Mouse (Mus musculus) cerebral cortex, adult 2 months (tissue): ENCODE data around the gene Cubn.

Experiments used
- WGBS: fragments of 180-500 bp; shearing (Covaris S2); methylation state at CpG from one replicate; pipeline ENCODE4 v1.1.7; 2018; 5-methylcytosine and 5-hydroxymethylcytosine counted together

Gene Cubn

DNA sequence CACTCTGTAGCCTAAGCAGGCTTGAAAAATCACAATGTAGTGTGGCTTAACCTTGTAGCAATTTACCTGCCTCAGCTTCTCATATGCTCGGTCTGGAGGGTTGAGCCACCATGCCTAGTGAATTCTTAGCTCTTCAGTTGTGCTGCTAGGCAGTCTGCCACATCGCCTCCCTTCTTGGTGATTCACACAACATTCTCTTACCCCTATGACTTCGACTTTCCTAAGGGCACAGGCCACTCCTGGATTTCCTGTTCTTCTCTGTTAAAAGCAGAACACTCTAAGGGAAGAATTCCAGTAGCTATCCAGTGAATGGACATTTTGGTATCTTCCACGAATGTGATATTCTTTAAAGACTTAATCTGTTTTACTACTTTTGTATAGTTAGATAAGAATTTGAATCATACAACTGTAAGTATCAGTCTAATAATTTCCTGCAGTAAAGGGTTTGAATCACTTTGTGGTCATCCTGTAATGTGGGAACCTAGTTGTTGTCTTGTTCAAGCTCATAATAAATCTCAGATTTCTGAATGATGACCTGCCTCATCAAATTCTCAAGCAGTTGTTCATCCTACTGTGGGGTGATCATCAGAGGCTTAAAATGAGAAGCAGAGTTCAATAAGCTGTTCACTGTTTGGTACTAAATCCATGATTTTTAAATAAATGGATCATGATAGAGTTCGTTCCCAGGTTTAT lies 86.5 kb downstream of the Cubn start:
- 80% methylated on average over 5 of the region's 5 CpGs for WGBS

- 92% methylated on average over 6 of the region's 6 CpGs for WGBS
Measured at GRCm38 (mm10) chr2:13400831-13401230, 90.8 kb downstream of the Cubn start.

DNA sequence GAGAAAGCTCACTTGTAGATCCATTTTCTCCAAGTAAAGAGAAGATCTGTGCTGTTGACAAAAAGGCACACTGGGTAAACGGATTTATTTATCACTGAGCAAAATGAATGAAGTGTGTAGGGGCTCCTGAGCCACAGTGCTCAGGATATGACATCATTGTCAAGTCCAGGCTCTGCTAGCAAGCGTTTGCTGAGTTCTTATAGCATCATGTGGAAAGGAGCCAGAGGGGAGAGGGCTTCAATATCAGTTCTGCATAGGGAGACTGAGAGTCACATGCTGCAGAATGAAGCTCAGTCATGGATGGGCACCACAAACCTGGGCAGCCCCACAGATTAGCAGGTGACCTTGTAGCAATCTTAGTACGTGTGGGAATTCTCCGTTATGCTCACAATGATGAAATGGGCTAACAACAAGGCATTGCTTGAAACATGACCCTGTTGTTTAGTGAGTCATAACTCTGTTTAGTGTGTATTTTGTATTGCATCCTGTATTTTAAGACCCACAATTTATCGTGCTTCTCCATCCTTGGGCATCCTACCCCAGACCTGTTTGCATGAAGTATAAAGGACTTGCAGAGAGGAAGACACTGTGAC lies 92.0 kb downstream of the Cubn start:
- WGBS = 72% methylated on average over 5 of the region's 5 CpGs

DNA sequence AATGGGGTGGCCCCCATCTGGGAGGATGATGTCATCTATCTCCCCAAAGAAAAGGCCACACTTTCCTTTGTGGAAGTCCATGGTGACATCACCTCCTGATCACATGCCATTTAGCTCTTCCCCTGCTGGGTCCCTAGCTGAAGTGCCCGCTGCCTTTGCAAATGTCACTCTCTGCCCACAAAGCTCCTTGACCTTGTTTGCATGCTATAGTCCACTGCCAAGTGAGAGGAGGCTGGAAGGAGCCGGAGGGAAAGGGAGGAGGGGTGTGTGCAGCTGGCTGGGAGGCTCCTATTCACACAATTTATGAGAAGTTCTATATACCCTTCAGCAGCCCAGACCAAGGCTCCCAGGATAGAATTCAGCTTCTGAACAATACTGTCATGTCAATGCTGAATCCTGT lies 92.7 kb downstream of the Cubn start:
- WGBS = 47% methylated on average over 2 of the region's 2 CpGs

DNA sequence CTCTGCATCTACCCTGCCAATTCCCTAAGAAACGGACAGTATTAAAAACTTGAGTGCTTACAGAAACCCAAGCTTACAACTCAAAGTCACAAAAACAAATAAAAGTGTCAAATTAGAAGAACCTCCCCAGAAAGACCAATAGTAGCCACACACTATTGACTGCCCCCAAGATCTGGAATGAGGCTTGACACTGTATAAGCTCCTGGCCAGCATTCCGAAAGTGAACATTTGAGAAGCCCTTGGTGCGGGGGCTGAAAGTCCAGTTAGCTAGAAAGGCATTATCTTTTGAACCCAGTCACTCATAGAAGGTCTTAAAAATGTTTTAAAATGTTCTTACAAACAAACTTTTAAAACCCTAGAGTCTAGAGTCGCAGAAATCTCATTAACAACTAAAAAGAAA lies 93.1 kb downstream of the Cubn start:
- WGBS = 68% methylated on average over 4 of the region's 4 CpGs

- WGBS = 23% methylated on average over 3 of the region's 3 CpGs
Measured at GRCm38 (mm10) chr2:13396124-13396540, 95.5 kb downstream of the Cubn start.

DNA sequence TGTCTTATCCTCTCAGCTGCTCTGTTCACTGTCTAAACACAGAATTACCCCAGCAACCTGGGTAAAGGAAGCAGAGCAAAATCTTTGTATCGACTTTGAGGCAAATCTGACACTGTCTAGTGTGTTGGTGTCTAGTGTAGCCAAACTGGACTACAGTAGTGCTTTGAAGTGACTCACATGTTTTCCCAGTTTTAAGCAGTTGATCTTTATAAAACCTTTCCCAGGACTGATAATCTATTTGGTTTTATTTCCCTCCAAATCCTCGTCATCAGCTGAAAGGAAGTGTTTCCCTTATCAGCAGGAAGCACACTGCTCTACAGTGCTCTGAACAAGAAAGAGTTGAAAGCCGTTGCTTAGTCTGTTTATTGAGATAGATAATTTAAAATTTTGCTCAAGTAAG lies 100.6 kb downstream of the Cubn start:
- 63% methylated on average over 3 of the region's 3 CpGs for WGBS

- 75% methylated on average over 5 of the region's 5 CpGs for WGBS
Measured at GRCm38 (mm10) chr2:13386631-13387030, 105.0 kb downstream of the Cubn start.

- WGBS = 46% methylated on average over 3 of the region's 3 CpGs
Measured at GRCm38 (mm10) chr2:13385542-13386345, 105.9 kb downstream of the Cubn start.

DNA sequence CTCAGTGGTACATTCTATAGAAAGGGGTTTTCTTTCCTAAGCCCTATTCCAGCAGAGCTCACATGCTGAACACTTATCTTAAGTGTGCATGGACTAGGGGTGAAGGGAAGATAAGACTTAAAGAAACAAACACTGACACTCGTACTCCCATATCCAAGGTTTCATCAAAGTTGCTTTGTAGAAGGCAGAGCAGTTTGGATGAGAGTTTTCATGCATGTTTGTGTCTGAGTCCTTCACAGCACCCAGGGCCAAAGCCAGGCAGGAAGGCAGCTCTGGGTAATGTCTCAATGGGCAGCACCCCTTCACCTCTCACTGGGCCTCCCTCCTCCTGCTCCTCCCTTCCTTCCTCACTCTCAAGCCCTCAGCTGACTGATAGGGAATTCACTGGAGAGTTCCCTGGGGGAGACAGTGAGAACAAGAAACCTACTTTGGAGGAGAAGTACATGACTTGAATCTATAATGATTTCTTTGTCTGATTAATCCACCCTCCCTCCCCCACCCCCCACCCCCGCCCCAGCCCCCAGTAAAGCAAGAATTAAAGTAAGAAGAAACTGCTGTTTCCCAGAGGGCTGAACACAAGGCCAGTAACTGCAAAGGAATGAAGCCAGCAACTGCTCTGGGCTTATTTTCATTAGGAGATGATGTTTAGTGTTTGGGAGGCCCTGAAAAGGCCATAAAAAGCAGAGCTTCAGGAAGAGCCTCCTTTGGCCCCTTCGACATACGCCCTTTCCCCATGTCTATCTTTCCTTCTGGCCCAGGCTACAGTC lies 106.7 kb downstream of the Cubn start:
- 58% methylated on average over 4 of the region's 4 CpGs for WGBS

DNA sequence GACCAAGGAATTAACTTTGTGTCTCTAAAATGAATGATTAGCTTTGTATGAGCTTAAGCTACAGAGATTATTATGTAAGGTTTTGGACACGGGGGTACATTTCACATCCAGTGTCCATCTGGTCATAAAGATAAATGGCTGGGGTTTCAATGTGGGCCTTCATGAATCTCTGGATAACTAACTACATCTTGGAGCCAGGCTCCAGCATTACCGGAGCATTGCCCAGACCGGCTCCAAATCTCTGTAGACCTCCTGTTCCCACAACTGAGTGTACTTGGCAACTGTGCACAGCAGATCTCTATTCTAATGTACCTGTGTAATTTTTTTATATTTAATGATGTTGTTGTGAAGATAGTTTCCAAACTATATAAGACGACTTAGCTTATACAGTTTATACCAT lies 115.4 kb downstream of the Cubn start:
- WGBS = 83% methylated on average over 4 of the region's 4 CpGs

GRCm38 (mm10) chr2:13373291-13373690 lies 118.3 kb downstream of the Cubn start:
- 91% methylated on average over 1 of the region's 1 CpGs for WGBS

GRCm38 (mm10) chr2:13372825-13373224 lies 118.8 kb downstream of the Cubn start:
- WGBS = 85% methylated on average over 3 of the region's 3 CpGs

GRCm38 (mm10) chr2:13372256-13372824 lies 119.3 kb downstream of the Cubn start:
- 40% methylated on average over 5 of the region's 5 CpGs for WGBS

DNA sequence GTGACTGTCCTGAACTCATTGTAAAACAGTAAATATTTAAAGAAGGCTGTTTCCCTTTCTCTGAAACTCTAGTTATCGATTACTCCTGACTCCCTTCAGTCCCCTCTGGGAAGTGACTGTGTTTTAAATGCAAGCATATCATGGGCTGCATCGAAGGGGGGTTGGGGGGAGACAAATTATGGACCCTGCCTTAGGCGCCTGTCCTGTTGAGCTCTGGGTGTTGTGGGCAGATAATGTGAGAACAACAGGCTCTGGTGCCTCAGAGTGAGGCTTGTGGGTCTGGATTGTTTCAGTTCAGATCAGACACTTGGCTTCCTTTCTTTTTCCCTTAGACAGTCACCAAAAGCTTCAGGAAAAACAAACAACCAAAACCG lies 119.8 kb downstream of the Cubn start:
- WGBS = 38% methylated on average over 4 of the region's 4 CpGs

GRCm38 (mm10) chr2:13371072-13371796 lies 120.4 kb downstream of the Cubn start:
- 84% methylated on average over 10 of the region's 10 CpGs for WGBS

DNA sequence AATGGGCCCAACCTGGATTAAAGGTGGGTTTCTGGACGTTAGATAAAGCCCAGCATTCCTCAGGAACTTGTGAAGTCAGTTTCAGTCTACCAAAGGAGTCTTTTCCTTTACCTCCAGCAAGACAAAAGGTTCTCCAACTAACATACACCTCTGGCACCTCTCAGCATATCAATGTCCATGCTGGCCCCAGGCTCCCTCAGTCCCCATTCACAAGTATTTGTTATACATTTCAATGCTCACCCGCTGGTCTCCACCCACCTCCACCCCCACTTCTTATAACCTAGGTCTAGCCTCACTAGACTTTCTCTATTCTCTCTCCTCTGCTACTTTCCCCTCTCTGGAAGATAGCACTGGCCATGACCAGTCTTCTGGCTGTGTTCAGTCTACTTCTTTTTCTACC lies 121.1 kb downstream of the Cubn start:
- WGBS = 88% methylated on average over 2 of the region's 2 CpGs

DNA sequence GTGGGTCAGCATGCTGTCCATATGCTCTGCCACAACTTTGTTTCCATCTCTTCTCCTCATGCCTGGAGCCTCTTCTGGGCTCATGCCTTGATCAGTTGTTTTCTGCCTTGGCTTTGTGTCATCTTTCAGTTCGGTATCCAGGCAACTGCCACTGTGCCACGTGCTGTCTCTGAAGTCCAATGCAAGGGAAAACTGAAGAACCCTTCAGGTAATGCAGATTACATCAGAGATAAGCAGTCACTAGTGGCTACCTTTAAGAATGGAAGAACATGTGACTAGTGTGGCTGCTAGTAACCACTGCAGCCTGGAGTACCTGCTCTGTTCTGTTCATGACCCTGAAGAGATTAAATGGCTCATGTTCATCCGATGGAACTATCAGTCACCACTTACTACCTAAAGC lies 123.1 kb downstream of the Cubn start:
- 55% methylated on average over 3 of the region's 3 CpGs for WGBS

DNA sequence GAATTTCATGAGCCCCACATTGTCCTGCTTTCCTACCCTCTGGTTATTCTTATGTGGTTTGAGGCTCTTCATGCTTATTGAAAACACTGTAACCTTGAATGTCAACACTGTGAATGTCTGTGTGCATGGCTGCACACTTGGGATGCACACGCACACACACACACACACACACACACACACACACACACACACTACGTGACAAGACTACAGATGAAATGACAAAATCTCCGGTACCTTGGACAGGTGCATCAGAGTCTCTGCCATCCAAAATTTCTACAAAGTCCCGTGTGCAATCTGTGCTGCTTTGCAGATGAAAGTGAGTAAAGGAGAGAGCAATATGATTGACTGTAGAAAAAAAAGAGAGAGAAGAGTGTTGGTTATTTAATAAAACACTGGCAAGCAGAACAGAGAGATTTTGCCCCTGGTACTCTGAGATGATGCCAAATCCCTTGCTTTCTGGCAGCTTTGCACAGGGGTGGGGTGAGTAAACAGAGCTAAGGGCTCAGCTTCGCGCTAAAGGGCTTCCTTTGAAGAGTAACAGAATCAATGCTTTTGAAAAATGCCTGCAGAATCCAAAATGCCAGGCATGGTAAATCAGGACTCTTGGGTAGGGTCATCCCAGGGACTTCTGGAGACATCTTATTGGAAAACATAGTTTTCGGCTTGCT lies 133.6 kb downstream of the Cubn start:
- 42% methylated on average over 7 of the region's 7 CpGs for WGBS

GRCm38 (mm10) chr2:13352775-13353174 lies 138.8 kb downstream of the Cubn start:
- WGBS = 95% methylated on average over 3 of the region's 3 CpGs
